Mouse (Mus musculus): ENCODE results near the gene Bahd1. TPM values are rescaled to one million over a fixed set of nuclear protein-coding genes. Genes with fewer than 3 reads are reported as not detected.

Bahd1 gene
- polyA plus RNA-seq, 1 experiment from 2014 or later = 3.3 TPM

Other genes starting within 250 kb of the Bahd1 start
- gene Pak6, start 237.1 kb upstream of the Bahd1 start, polyA plus RNA-seq (2015; fragmentation: Nextera tagmentation; extraction: Ambion mirVana) = 10.1 and 11.0 TPM in 2 replicates
- 2.7 and 3.6 TPM in 2 replicates for gene Ankrd63, start 196.4 kb upstream of the Bahd1 start, polyA plus RNA-seq (2015; fragmentation: Nextera tagmentation; extraction: Ambion mirVana)
- 3.2 and 3.8 TPM in 2 replicates for gene Plcb2, start 171.9 kb upstream of the Bahd1 start, polyA plus RNA-seq (2015; fragmentation: Nextera tagmentation; extraction: Ambion mirVana)
- 42.1 and 44.7 TPM in 2 replicates for gene Inafm2, start 154.6 kb upstream of the Bahd1 start, polyA plus RNA-seq (2015; fragmentation: Nextera tagmentation; extraction: Ambion mirVana)
- gene Ccdc9b, start 137.7 kb upstream of the Bahd1 start, polyA plus RNA-seq (2015; fragmentation: Nextera tagmentation; extraction: Ambion mirVana) = 2.4 and 3.0 TPM in 2 replicates
- not detected in 2 replicates for gene Phgr1, start 127.6 kb upstream of the Bahd1 start, polyA plus RNA-seq (2015; fragmentation: Nextera tagmentation; extraction: Ambion mirVana)
- 0.20 and 0.96 TPM in 2 replicates for gene Disp2, start 120.7 kb upstream of the Bahd1 start, polyA plus RNA-seq (2015; fragmentation: Nextera tagmentation; extraction: Ambion mirVana)
- gene Knstrn, start 86.4 kb upstream of the Bahd1 start, polyA plus RNA-seq (2015; fragmentation: Nextera tagmentation; extraction: Ambion mirVana) = 89.0 and 92.2 TPM in 2 replicates
- gene Ivd, start 38.4 kb upstream of the Bahd1 start, polyA plus RNA-seq (2015; fragmentation: Nextera tagmentation; extraction: Ambion mirVana) = 80.6 and 87.9 TPM in 2 replicates
- 16.5 and 20.5 TPM in 2 replicates for gene Chst14, start 26.1 kb downstream of the Bahd1 start, polyA plus RNA-seq (2015; fragmentation: Nextera tagmentation; extraction: Ambion mirVana)
- 16.8 and 17.7 TPM in 2 replicates for gene Ccdc32, start 129.0 kb downstream of the Bahd1 start, polyA plus RNA-seq (2015; fragmentation: Nextera tagmentation; extraction: Ambion mirVana)
- gene Rpusd2, start 134.4 kb downstream of the Bahd1 start, polyA plus RNA-seq (2015; fragmentation: Nextera tagmentation; extraction: Ambion mirVana) = 2.9 and 3.8 TPM in 2 replicates
- 31.3 and 36.2 TPM in 2 replicates for gene Knl1, start 146.7 kb downstream of the Bahd1 start, polyA plus RNA-seq (2015; fragmentation: Nextera tagmentation; extraction: Ambion mirVana)
- 21.8 and 28.0 TPM in 2 replicates for gene Rad51, start 212.4 kb downstream of the Bahd1 start, polyA plus RNA-seq (2015; fragmentation: Nextera tagmentation; extraction: Ambion mirVana)